Mouse (Mus musculus) forelimb bud, embryonic 11.5 days (tissue): ENCODE results near the gene Tsc22d3.
"Not testable (repeated sequence)": the region's sequence is repeated elsewhere in the genome, so short reads cannot be mapped to it uniquely, and the experiment has no call there.

Experiments used
- DNase-seq: peaks from one replicate; pipeline ENCODE4 v3.0.0-alpha.2; 2012; ENCODE audit warnings: low read depth, low spot score

Tsc22d3 gene

GRCm38 (mm10) chrX:140567711-140568407, 32.6 kb downstream of the Tsc22d3 start:
- no peak for DNase-seq

- DNase-seq = no peak
Measured at GRCm38 (mm10) chrX:140565759-140566158, 34.7 kb downstream of the Tsc22d3 start.

DNA sequence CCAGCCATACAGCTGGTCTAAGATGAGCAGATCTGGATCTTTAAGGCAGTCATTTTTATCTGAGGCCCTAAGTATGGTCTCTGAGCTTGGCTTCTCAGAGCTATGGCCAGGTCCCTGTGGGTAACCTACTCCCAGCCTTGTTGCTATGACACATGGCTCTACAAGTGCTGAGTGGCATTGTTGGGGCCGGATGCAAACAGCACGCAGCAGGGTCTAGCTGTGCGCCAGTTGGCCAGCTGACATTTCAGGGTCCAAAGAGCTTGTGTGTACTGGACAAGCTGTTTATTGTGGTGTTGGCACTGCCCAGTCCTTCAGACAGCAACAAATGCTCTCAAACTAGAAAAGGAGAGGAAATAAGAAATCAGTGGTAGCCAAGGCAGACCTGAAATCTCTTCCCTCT, 35.2 kb downstream of the Tsc22d3 start:
- DNase-seq = no peak

- DNase-seq = no peak
Measured at GRCm38 (mm10) chrX:140564777-140565176, 35.7 kb downstream of the Tsc22d3 start.

DNA sequence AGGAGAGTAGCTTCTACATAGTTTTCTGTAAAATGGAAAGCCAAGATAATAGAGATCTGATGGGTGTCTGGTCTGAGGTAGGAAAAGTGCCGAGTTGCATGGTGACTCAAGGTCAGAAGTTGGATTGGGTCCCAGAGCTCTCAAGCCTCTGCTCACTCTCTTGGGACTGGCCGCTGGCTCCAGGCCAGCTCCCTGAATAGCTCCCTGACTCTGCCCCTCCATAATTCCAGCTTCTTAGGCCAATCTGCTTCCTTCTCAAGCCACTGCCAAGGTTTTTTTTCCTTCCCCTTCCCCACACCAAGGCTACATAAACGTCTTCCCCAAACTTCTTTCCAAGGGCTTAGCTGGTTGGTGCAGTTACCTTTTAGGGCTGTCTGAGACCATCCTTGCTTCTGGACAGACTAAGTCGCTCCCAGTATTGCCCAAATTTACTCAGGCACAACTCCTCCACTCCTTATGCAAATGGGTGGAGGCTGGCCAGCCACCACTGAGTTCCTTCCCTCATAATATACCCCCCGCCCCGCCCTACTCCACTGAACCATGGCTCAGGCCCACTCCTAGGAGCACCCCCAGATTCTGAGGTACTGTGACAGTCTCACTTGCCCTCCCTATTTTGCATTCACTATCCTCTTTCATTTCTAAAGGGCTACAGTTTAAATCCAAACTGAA, 42.1 kb downstream of the Tsc22d3 start:
- DNase-seq = no peak

- no peak for DNase-seq
Measured at GRCm38 (mm10) chrX:140555965-140556364, 44.5 kb downstream of the Tsc22d3 start.

DNA sequence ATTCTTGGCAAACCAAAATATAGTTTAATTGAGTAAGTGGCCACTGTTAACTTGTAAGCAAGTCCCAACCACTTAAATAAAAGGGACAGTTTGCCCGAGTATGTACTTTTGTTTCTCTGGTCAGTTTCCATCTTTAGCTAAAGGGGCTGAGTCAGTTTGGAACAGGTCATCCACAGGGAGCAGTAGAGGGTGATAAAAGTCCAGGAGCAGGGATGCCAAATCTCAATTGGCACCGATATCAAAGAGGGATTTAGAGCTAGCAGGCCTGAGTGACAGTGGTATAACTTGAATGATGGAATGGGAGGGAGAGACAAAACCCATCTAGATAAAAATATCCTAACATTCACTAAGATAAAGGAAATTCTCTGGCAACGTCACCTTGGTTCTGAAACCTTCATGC, 45.0 kb downstream of the Tsc22d3 start:
- no peak for DNase-seq

- no peak for DNase-seq
Measured at GRCm38 (mm10) chrX:140547660-140548419, 52.6 kb downstream of the Tsc22d3 start.

DNA sequence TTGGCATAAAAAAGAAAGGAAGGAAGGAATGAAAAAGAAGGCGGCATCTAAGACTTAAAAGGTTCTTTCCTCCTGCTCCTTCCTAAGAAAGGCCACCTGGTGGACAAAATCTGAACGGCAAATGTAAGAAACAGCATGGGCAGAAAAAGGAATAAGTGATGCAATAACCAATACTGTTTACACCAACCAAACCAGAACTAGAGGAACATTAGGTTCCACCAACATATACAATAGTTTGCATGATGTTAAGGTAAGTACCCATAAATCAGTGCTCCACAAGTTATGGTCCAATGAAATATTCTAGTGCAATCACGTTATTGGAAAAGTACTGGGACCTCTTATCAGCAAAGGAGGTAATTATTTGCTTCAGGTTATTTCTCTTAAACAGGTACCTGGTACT, 55.7 kb downstream of the Tsc22d3 start:
- peak; percentile 58 for DNase-seq

GRCm38 (mm10) chrX:140542938-140543673, 57.4 kb downstream of the Tsc22d3 start:
- DNase-seq = peak; percentile 55

DNA sequence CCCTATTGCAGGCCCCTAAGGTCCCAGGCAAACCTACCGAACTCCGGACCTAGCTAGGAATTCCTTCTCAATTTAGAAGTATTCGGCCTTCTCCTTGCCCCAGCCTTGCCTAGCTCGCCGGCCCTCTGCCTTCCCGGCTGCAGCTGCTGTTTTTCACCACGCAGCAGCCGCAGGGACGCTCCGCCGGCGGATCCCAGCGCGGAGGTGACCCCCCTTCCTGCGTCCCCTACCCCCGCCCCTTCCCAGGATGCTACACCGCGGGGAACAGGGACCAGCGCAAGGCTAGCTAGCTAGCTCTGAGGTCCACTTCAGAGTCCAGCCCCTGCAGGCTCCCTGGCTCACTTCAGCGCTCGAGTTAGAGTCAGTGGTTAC, 58.0 kb downstream of the Tsc22d3 start:
- DNase-seq = peak; percentile 46

- DNase-seq = peak; percentile 25
Measured at GRCm38 (mm10) chrX:140541711-140542473, 58.6 kb downstream of the Tsc22d3 start.

DNA sequence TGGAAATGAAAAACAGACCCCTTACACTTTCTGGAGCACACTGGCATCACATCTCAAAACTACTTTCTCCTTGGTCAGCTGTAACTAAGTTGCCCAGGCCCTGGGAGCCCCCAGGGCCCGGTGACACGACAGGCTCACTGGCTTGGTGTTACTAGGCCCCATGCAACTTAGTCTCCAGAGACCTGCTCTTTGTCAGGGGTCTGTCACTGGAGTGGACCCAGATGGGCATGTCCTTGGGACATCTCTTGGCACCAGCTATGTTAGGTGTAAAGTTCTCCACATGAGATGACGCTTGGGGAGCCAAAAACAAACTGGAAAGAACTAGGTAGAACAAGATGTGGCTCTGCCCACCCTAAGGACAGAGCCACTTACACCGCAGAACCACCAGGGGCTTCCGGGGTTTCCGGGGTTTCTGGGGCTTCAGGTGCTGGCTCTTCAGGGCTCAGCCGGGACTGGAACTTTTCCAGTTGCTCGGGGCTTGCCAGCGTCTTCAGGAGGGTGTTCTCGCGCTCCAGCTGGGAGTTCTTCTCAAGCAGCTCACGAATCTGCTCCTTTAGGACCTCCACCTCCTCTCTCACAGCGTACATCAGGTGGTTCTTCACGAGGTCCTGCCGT, 59.9 kb downstream of the Tsc22d3 start:
- no peak for DNase-seq

GRCm38 (mm10) chrX:140539831-140540230, 60.6 kb downstream of the Tsc22d3 start:
- not testable (repeated sequence) for DNase-seq

DNA sequence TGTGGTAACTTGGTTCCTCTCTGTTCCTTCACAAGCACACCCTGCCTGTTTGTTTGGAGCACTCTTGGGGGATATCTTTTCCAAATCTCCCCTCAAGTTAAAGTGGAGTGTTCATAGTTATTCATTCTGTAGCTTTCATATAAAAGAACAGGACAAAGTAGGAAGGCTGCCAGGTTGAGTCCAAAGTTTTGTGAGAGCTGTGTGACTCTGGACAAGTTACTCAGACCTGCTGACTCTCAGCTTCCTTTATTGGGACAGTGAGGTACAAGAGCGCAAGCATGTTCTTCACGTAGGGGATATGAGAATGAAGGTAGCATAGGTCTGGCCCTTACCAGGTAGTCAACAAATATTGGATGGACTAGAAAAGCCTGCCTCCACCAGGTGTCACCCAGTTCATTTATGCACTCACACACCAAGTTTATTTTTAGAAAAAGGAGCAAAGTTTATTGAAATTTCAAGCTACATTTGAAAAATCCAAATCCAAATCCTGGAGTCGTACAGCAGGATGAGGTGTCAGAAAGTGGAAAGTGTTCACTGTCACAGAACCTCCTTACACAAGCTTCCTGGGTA, 61.3 kb downstream of the Tsc22d3 start:
- no peak for DNase-seq

- no peak for DNase-seq
Measured at GRCm38 (mm10) chrX:140538649-140539048, 61.8 kb downstream of the Tsc22d3 start.

DNA sequence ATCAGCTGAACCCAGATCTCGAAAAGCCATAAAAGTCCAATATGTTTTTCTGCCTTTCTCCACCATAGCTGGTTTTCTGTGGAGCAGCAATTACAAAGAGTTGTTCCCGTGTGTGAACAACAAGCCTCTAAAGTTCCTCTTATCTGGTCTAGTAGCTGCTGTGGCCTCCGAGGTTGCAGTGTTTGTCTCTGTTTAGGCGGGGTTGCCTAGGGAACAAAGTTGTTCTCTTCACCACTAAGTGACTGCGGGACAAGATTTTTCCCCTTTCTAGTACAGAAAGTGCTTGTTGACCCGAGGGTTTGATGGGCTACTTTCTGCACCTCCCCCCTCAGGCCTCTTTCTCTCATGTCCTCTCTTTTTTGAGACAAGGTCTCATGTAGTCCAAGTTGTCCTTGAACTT, 62.8 kb downstream of the Tsc22d3 start:
- no peak for DNase-seq

DNA sequence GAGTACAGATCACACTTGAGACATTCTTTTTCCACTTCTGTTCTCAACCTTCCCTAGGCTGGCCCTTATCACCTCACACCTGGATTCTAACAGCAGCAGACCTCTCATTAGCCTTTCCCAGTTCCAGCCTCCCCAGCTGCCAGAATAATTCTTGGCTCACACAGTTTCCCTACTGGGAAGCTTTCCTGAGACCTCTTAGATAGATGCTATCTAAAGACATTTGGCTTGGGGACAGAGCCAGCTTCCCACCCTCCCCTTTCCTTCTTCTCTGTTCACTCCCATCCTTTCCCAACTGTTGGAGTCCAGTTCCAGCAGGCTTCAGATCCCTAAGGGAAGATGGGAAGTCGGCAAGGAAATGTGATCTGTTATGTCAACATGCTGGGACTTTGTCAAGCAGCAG, 65.0 kb downstream of the Tsc22d3 start:
- no peak for DNase-seq

DNA sequence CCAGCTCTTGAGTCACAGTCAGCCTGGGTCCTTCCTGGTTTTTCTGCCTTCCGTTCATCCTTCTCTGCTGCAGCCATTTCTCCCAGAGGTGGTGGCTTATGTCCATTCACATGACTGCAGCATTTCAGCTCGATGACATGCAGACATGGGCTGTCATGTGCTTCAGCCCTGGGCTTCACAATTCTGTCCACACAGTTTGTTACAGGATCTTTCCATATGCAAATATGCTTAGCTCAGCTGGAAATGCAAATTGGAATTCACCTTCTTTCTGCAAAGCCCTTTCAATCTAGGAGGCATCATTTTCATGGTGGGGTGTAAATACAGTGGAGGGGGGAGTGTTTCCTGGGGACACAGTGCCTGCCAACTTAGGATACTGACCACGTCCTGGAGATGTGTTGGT, 66.2 kb downstream of the Tsc22d3 start:
- DNase-seq = no peak

GRCm38 (mm10) chrX:140532325-140532724, 68.1 kb downstream of the Tsc22d3 start:
- no peak for DNase-seq
